Mouse (Mus musculus) bone marrow macrophage, adult 2 months (primary cell): Measurements from ENCODE around the gene Napepld.

Source experiments
- CTCF ChIP-seq: IDR thresholded peaks from 2 replicates; pipeline ENCODE4 v1.5.1; 2012; ENCODE audit warnings: low read depth, mild to moderate bottlenecking, low read length, moderate library complexity
- POLR2A ChIP-seq: IDR thresholded peaks from 2 replicates; pipeline ENCODE4 v1.6.1; 2012; ENCODE audit warnings: mild to moderate bottlenecking, low read depth, low read length, borderline replicate concordance

DNA sequence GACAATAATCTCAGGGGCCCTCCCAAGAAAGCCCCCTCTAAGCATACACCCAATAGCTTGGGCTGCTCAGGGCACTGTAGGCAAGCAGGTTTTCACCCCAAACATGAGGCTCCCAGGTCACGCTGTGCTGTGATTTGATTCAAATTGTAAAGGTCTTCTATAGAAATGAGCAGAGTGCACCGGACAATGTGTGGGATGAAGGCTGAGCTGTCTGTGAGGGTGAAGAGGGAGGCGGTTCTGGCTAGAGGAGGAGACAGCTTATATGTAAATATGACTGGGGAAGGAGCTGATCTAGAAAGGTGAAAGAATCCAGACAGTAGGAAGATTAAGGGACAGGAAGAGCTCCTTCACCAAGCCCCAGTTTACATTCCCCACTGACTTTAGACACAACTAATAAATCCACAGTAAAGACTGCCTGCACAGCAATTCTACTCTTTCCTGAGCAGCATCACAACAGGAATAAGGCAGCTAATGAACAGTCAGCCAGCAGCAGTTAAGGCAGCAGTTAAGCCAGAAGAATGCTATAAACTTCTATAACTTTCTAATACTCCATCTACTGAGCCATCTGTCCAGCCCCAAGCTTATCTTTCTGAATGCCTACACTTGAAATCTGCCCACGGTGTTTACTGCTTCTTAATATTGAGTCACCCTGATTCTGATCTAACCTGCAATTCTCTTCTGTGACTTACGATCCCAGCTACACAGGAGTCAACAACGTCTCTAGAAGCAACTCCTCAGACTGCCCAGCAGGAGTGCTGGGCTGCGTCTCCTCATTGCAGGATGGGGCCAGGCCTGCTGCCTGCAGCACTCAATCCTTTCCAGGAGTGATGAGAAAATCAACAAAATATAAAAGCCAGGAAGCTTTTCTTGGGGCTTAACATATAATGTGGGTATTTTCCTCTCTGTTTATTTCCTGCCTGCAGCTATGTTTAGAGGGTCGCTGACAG, 33.7 kb downstream of the Napepld start:
- TF ChIP-seq CTCF (no peak), POLR2A (no peak)
